Mouse (Mus musculus): ENCODE measurements around the gene Slc38a2. TPM values are rescaled to one million over a fixed set of nuclear protein-coding genes. Genes with fewer than 3 reads are reported as not detected.
A peak's percentile ranks its signal among the peaks of the same experiment; 100 is the strongest.

The Slc38a2 gene
- polyA plus RNA-seq, 1 experiment from 2014 or later, result 57.6 TPM

DNA sequence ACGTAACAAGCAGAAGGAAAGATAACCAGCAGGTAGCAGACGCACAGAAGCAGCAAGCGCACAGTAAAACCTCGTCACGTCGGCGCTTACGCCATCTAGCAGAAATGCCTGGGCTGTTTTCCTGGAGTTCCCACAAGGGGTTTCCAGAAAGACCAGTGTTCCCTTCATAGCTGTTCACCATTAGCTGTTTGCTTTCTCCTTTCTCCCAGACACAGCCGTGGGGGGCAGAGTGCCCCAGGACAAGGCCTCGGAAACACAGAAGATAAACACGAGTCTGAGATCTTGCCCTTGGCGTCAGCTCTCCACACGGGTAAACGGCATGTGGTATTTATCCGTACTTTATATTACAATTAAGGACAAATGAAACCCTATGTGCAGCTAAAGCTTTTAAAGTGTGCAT is 23.8 kb downstream of the Slc38a2 start:
- Histone ChIP-seq H3K4me3 (no peak overlapping the region), H3K9me3 (replicated peaks) (no peaks in the 10 kb centered on the region), H3K4me1 (peaks cover 3% of the 10 kb centered on the region; the same call in 1 of the 2 replicates), H3K36me3 (no peaks in the 10 kb centered on the region), H3K4me2 (no peak overlapping the region), H3K27me3 (replicated peaks) (peaks cover 12% of the 10 kb centered on the region), H3K9ac (no peak overlapping the region), H3K27ac (no peak overlapping the region)
- ATAC-seq, result no peak
- WGBS (ENCODE audit: insufficient replicate concordance), result 77% methylated on average over 15 of the region's 15 CpGs

DNA sequence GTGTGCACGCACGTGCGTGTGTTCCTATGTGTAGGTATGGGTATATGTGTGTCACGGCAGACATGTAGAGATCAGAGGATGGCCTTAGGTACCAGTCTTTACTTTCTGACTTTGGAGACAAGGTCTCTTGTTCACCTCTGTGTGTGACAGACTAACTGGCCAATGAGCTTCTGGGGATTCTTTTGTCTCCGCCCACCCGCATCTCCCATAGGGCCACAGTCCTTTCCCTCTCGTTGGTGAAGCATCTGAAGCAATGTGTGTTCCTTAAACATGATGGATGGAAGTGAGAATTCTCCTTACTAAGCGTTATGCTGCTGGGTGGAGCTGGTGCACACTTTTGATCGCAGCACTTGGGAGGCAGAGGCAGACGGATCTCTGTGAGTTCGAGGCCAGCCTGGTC is 24.5 kb downstream of the Slc38a2 start:
- Histone ChIP-seq H3K9ac (no peak overlapping the region), H3K4me2 (no peak overlapping the region), H3K4me1 (peaks cover 3% of the 10 kb centered on the region; the same call in 1 of the 2 replicates), H3K4me3 (no peak overlapping the region), H3K27me3 (replicated peaks) (peaks cover 10% of the 10 kb centered on the region), H3K27ac (no peak overlapping the region), H3K36me3 (no peaks in the 10 kb centered on the region), H3K9me3 (replicated peaks) (no peaks in the 10 kb centered on the region)
- no peak for ATAC-seq
- WGBS (ENCODE audit: insufficient replicate concordance), result 74% methylated on average over 11 of the region's 11 CpGs

DNA sequence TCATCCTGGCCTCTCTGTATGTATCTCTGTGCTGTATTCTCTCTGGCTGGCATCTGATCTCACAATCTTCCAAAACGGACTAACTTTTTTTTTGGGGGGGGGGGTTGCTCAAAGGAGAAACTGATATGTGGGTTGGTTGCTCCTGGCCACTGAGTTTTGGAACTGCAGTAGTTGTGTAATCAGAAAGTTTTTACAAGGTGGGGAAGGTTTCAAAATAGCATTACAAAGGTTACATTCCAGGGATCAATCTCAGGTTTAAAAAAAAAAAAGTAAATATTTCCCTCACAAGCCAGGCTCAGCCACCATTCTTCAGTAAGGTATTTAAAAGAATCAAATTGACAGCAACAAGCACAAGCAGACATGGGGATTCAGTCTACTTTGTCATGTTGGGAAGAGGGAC is 25.4 kb downstream of the Slc38a2 start:
- Histone ChIP-seq H3K4me1 (peaks cover 3% of the 10 kb centered on the region; the same call in 1 of the 2 replicates), H3K9ac (no peak overlapping the region), H3K27me3 (replicated peaks) (peaks cover 5% of the 10 kb centered on the region), H3K36me3 (no peaks in the 10 kb centered on the region), H3K4me3 (no peak overlapping the region), H3K27ac (no peak overlapping the region), H3K4me2 (no peak overlapping the region), H3K9me3 (replicated peaks) (no peaks in the 10 kb centered on the region)
- WGBS (ENCODE audit: insufficient replicate concordance), result 31% methylated on average over 1 of the region's 1 CpGs
- ATAC-seq, result no peak

DNA sequence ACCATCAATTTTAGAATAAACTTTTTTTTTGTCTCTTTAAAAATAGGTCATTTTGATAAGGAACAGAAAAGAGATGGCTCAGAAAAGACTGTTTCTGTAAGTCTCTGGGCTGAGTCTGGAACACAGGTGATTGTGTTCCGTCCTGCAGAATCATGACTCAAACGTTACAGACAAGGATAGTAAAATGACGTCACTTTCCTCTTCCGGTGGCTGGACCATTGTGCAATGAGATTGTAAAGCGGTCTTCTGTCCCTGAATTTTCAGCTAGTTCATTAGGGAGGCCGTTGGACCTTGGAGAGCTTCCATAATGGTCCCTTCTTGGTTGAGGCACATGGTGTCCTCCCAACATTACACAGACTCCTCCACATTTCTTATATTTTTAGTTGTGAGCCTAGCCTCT is 29.8 kb downstream of the Slc38a2 start:
- WGBS (ENCODE audit: insufficient replicate concordance), result 43% methylated on average over 6 of the region's 6 CpGs
- Histone ChIP-seq H3K36me3 (no peaks in the 10 kb centered on the region), H3K4me1 (peaks cover 8% of the 10 kb centered on the region), H3K27me3 (replicated peaks) (no peaks in the 10 kb centered on the region; the same call in 1 of the 2 replicates), H3K27ac (no peak overlapping the region), H3K9ac (no peak overlapping the region), H3K4me2 (no peak overlapping the region), H3K9me3 (replicated peaks) (no peaks in the 10 kb centered on the region), H3K4me3 (no peak overlapping the region)
- no peak for ATAC-seq

DNA sequence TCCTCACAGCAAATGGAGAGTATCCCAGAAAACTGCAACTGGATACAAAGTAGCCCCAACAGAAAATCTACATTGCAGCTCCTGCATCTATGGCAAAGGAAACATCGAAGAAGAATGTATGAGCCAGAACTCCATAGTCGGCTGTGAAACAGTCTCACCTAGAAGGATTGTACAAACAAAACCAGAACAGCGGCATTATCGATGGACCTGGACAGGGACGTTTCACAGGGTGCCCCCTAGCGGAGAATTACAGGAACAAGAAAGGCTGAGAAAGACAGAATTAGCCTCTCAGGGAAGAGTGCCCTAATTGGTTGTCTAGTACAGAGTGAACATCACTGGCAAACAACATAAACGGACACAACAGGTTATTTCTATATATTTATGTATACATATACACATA is 32.9 kb downstream of the Slc38a2 start:
- Histone ChIP-seq H3K27ac (no peak overlapping the region), H3K36me3 (no peaks in the 10 kb centered on the region), H3K4me3 (peak overlapping the region; percentile 31), H3K4me1 (peaks cover 8% of the 10 kb centered on the region), H3K4me2 (peak overlapping the region; percentile 60), H3K9ac (no peak overlapping the region), H3K27me3 (replicated peaks) (no peaks in the 10 kb centered on the region; the same call in 1 of the 2 replicates), H3K9me3 (replicated peaks) (no peaks in the 10 kb centered on the region)
- ATAC-seq, result peak; percentile 47
- 2% methylated on average over 7 of the region's 7 CpGs for WGBS (ENCODE audit: insufficient replicate concordance)

DNA sequence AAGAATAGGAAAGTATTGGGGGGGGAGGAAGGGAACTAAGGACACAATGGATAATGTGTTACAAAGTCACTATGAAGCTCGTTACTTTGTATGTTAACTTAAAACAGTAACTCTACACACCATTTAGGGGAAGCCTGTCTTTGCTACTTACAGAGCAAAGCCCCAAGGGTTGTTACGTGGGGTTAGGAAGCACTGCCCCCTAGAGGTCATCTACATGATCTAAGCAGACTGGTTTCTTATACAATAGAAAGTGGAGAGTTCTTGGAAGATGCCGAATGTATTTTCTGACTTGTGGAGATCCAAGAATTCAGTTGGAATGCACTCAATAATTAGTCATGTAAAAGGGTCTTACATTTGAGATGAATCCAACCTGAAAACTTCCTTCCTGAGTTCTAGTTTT is 33.6 kb downstream of the Slc38a2 start:
- H3K36me3 ChIP-seq, result no peaks in the 10 kb centered on the region
- no peaks in the 10 kb centered on the region for H3K9me3 ChIP-seq (replicated peaks)
- peak; percentile 73; the same call in 1 of the 2 replicates for ATAC-seq
- no peaks in the 10 kb centered on the region; the same call in 1 of the 2 replicates for H3K27me3 ChIP-seq (replicated peaks)
- no peak overlapping the region for H3K4me3 ChIP-seq
- WGBS (ENCODE audit: insufficient replicate concordance), result 8% methylated on average over 3 of the region's 3 CpGs
- H3K9ac ChIP-seq, result no peak overlapping the region
- peaks cover 8% of the 10 kb centered on the region for H3K4me1 ChIP-seq
- H3K27ac ChIP-seq, result no peak overlapping the region
- peak overlapping the region; percentile 60 for H3K4me2 ChIP-seq

DNA sequence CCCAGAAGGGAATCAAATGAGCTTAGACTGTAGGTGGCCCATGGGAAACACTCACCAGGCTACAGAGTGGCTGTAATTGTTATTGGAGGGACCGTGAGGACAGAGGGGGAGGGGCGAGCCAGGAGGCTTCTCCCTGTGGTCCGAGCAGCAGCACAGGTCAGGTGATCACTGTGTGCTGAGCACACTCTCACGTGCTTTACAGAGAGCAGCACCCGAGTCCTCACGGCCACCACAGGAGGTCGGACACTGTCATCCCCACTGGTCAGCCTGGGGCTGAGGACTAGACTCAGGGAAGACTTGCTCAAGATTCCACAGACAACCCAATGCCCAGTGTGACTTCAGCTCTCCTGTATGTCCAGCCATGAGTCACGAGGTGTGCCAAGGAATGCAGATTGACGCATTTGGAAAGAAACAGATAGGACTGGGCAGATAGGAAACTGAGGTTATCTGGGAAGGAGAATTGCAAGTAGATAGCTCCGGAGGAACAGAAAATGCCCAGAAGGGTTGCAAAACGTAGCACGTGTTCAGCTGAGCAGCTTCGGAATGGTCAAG is 38.9 kb downstream of the Slc38a2 start:
- Histone ChIP-seq H3K4me3 (no peak overlapping the region), H3K27ac (no peak overlapping the region), H3K27me3 (replicated peaks) (no peaks in the 10 kb centered on the region), H3K36me3 (no peaks in the 10 kb centered on the region), H3K4me2 (no peak overlapping the region), H3K4me1 (peaks cover 2% of the 10 kb centered on the region), H3K9me3 (replicated peaks) (no peaks in the 10 kb centered on the region), H3K9ac (no peak overlapping the region)
- ATAC-seq, result peak; percentile 24; the same call in 1 of the 2 replicates
- 36% methylated on average over 13 of the region's 13 CpGs for WGBS (ENCODE audit: insufficient replicate concordance)

DNA sequence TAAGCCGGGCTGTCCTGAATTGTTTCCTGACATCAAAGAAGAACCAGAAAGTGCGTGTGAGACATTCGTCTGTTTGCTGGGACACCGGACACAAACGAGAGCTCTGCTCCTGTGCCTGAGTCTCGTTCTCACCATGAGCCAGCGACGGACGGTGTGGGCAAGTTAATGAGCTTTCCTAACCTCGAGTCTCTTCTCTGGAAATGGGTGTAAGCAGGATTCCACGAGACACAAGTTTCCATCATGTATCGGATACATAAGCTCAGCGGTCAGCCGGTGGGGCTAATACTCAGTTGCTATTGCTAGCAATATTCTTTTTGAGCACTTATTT is 41.3 kb downstream of the Slc38a2 start:
- 71% methylated on average over 14 of the region's 14 CpGs for WGBS (ENCODE audit: insufficient replicate concordance)
- Histone ChIP-seq H3K4me1 (peaks cover 15% of the 10 kb centered on the region), H3K27me3 (replicated peaks) (no peaks in the 10 kb centered on the region), H3K4me2 (no peak overlapping the region), H3K9ac (no peak overlapping the region), H3K9me3 (replicated peaks) (no peaks in the 10 kb centered on the region), H3K27ac (no peak overlapping the region), H3K36me3 (no peaks in the 10 kb centered on the region), H3K4me3 (no peak overlapping the region)
- no peak for ATAC-seq

DNA sequence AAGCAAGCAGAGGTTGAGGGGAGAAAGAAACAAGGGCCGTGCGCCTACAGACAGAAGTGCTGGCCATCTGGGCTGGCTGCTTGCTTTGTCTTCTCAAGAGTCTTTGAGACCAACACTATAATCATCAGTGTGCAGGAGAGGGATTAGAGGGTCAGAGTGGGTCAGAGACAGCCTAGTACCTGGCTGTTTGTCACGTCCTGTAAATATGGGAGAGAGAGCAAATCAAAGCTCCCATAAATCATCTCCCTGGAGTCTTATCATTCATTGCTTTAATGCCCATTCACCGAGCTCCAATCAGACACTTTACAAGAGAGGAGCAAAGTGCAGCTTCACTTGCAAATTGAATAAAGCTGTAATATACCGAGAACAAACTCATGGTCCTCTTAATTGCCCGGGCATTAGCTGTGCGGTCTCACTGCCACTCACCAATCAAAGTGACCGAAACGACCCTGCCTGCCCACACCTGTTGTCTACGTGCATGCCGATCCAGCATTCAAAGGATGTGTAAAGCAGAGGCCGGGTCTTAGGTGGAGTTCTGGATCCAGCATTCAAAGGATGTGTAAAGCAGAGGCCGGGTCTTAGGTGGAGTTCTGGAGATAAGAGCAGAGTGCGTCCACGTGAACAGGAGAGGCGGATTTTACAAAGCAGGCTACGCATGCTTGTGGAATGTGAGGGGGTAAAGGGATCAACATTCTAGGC is 41.8 kb downstream of the Slc38a2 start:
- WGBS (ENCODE audit: insufficient replicate concordance), result 70% methylated on average over 17 of the region's 17 CpGs
- Histone ChIP-seq H3K27ac (no peak overlapping the region), H3K9ac (no peak overlapping the region), H3K4me2 (no peak overlapping the region), H3K27me3 (replicated peaks) (no peaks in the 10 kb centered on the region), H3K4me3 (no peak overlapping the region), H3K4me1 (peaks cover 17% of the 10 kb centered on the region), H3K9me3 (replicated peaks) (no peaks in the 10 kb centered on the region), H3K36me3 (no peaks in the 10 kb centered on the region)
- ATAC-seq, result no peak

DNA sequence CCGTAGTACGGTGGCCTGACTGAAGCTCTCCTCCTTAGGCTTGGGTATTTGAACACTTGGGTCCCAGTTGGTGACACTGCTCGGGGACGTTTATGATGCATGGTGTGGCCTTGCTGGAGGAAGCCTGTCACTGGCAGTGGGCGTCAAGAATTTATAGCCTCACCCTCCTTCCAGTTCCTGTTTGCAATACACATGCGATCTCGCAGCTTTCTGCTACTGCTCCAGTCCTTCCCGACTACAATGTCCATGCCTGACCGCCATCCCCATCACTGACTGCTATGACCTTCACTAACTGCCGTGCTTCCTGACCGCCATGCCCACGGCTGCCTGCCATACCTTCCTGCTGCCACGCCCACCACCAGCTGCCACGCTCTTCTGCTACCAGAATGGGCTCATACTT is 44.0 kb downstream of the Slc38a2 start:
- peak; percentile 47 for ATAC-seq
- H3K9me3 ChIP-seq (replicated peaks), result no peaks in the 10 kb centered on the region
- no peak overlapping the region for H3K4me3 ChIP-seq
- no peak overlapping the region for H3K9ac ChIP-seq
- H3K4me1 ChIP-seq, result peaks cover 17% of the 10 kb centered on the region
- peak overlapping the region; percentile 39 for H3K4me2 ChIP-seq
- 45% methylated on average over 14 of the region's 14 CpGs for WGBS (ENCODE audit: insufficient replicate concordance)
- H3K36me3 ChIP-seq, result no peaks in the 10 kb centered on the region
- H3K27ac ChIP-seq, result peak overlapping the region; percentile 69
- H3K27me3 ChIP-seq (replicated peaks), result no peaks in the 10 kb centered on the region

DNA sequence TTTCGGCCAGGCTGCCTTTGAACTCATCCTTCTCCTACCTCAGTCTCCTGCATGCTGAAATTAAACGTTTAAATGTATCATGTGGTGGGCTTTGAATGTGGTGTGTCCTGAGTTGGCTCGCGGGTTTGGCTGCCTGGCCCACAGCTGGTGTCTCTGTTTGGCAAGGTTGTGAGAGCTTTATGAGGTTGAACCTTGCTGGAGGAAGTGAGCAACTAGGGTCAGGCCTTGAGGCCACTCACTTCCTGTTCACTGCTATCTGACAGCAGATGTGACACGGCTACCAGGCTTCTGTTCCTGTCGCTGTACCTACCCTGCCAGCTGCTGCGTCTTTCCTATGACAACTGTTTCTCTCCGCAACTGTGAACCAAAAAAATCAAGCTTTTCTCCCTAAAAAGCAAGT is 44.8 kb downstream of the Slc38a2 start:
- ATAC-seq, result peak; percentile 82
- peak overlapping the region; percentile 69 for H3K27ac ChIP-seq

DNA sequence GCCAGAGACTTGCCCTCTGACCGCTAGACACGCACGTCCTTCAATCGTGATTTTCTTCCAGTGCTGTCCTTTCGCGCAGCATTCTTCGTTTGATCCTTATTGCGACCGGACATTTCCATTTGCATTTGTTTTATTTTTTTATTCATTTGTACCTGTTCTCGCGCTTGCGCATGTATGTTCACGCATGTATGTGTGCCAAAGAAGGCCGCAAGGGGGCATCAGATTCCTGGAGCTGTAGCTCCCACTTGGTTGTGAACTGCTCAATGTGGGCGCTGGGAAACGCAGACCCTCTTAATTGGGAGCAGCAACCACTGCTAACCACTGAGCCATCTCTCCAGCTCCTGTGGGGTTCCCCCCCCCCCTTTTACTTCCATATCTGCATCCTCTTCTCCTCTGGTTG is 46.5 kb downstream of the Slc38a2 start:
- no peak for ATAC-seq
- H3K27me3 ChIP-seq (replicated peaks), result no peaks in the 10 kb centered on the region
- H3K9me3 ChIP-seq (replicated peaks), result no peaks in the 10 kb centered on the region
- no peak overlapping the region for H3K4me3 ChIP-seq
- no peaks in the 10 kb centered on the region for H3K36me3 ChIP-seq
- no peak overlapping the region for H3K9ac ChIP-seq
- H3K4me2 ChIP-seq, result no peak overlapping the region
- H3K4me1 ChIP-seq, result peaks cover 17% of the 10 kb centered on the region
- WGBS (ENCODE audit: insufficient replicate concordance), result 88% methylated on average over 16 of the region's 16 CpGs
- H3K27ac ChIP-seq, result no peak overlapping the region

More for the DNA sequence above, 44.8 kb downstream of the Slc38a2 start:
- WGBS (ENCODE audit: insufficient replicate concordance), result 17% methylated on average over 8 of the region's 8 CpGs
- Histone ChIP-seq H3K9me3 (replicated peaks) (no peaks in the 10 kb centered on the region), H3K4me2 (peak overlapping the region; percentile 39), H3K27me3 (replicated peaks) (no peaks in the 10 kb centered on the region), H3K4me1 (peaks cover 17% of the 10 kb centered on the region), H3K4me3 (no peak overlapping the region), H3K36me3 (no peaks in the 10 kb centered on the region), H3K9ac (0 out of 2 replicates have a peak overlapping the region, but pooled peaks have one; percentile 4)

Data from liver, embryonic 12.5 days (tissue).